In the genomic region with DNA sequence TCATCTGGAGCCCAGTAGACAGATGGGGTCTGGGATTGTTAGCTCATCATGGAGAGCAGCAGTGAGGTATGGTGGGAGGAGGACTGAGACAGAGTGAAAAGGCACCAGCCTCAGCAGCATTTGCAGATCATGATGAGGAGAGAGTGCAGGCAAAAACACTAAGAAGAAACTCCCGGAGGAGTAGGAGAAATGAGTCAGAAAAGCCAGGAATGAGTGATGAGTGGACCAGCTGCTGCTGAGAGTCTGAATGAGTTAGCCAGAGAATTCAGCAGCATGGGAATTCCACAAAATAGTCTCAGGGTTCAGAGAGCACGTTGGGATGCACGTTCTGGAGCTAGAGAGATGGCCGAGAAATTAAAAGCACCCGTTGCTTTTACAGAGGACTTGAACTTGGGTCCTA, we compare ENCODE assay signal across 11 mouse cellular contexts.
"Had no signal": no experiment of that assay in that cellular context is flagged by ENCODE, and none has a peak within 500 bp of the region (broad histone marks: within the 10 kb centered on the region; RNA-seq: fewer than 3 reads in every experiment).

No protein-coding gene starts in this region.

- H3K27ac ChIP-seq: limb, embryonic 13.5 days; liver, embryonic 14.5 days; midbrain, embryonic 10.5 days; neural tube, embryonic 12.5 days had no signal

- H3K27me3 ChIP-seq: limb, embryonic 13.5 days; neural tube, embryonic 12.5 days had no signal

- H3K4me2 ChIP-seq: limb, embryonic 13.5 days; neural tube, embryonic 12.5 days had no signal

- H3K4me3 ChIP-seq: limb, embryonic 13.5 days; midbrain, embryonic 10.5 days; neural tube, embryonic 12.5 days had no signal

- H3K9ac ChIP-seq: limb, embryonic 13.5 days; liver, embryonic 14.5 days; neural tube, embryonic 12.5 days had no signal

- H3K36me3 ChIP-seq: limb, embryonic 13.5 days; midbrain, embryonic 10.5 days; neural tube, embryonic 12.5 days had no signal

- H3K4me1 ChIP-seq: limb, embryonic 13.5 days; midbrain, embryonic 10.5 days; neural tube, embryonic 12.5 days had no signal

- H3K9me3 ChIP-seq: limb, embryonic 13.5 days; midbrain, embryonic 10.5 days; neural tube, embryonic 12.5 days had no signal

- DNase-seq: kidney, postnatal 14 days; left cerebral cortex, postnatal 4 days; lung, adult 18-20 months; lung, postnatal 4 days; midbrain, embryonic 14.5 days; right cerebral cortex, postnatal 25 days; thymus, postnatal 4 days had no signal
